Mouse (Mus musculus): ENCODE data around the gene Btbd11.

Btbd11 gene

DNA sequence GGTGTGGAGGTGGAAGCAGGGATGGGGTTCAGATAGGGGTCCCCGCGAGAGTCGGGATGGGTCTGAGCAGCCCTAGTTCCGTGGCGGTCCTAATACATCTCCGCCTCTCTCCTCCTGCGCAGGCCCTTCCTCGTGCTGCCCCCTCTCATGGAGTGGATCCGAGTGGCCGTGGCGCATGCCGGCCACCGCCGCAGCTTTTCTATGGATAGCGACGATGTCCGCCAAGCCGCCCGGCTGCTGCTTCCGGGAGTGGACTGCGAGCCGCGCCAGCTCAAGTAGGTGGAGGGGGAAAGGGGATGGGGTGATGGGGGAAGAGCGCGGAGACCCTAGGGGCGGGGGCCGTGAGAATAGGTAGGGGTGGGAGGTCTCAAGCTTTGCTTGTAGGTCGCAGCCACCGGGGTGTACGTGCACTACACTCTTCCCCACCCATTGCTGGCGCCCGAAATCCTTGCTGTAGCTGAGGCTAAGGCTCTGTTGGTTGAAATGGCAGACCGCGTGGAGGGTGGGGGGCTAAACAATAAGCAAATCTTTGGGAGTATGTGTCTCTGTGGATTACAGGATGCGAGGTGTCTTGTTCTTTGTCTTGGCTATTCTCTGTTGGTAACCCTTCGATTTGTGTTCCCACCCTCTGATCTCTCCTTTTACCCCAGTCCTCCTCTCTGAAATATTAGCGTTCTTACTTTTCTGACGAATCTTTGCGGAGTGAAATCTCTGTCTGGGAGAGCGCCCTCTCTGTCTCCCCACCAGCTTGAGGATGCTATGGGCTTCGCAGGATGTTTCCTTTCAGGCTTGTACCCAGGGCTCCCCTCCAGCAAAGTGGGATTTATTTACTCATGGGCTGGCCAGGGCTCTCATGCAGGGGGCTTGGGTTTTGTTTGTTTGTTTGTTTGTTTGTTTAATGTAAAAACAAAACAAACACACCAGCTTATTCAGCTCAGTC lies 212.3 kb downstream of the Btbd11 start:
- no peak for DNase-seq

DNA sequence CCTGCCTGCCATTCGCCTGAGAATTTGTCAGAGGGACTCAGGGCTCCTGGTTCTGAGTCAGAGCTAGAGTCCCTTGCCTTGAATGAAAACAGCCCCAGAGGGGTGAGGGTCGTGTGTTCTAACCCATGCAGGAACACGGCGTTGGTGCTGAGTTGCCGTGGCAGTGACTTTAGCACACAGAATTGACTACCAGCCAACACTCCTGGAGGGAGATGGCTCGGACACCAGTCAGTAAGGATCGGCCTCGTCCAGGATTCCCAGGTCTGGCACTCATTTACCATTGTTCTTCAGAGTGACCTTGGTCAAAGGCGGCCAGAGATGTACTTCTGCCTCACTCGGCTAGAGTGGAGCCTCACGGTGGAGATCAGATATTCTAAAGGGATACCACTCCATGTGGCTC lies 215.9 kb downstream of the Btbd11 start:
- no peak for DNase-seq

DNA sequence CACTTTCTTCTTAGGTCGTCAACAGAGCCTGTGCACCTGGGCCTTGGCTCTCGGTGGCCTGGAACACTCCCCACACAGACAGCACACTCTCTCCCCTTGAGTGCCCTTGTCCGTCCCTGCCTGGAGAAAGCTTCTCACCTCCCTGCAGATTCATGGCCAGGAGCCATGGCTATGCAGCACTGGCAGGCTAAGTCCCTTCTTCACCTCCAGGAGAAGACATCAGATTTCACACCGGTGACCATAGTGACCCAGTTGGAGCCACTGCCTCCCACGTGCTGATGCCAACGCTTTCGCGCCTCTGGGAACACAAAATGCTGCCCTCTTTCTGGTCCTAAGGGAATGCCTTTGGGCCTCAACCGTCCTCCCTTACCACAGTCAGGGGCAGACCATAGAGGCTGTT lies 217.9 kb downstream of the Btbd11 start:
- DNase-seq, result no peak

DNA sequence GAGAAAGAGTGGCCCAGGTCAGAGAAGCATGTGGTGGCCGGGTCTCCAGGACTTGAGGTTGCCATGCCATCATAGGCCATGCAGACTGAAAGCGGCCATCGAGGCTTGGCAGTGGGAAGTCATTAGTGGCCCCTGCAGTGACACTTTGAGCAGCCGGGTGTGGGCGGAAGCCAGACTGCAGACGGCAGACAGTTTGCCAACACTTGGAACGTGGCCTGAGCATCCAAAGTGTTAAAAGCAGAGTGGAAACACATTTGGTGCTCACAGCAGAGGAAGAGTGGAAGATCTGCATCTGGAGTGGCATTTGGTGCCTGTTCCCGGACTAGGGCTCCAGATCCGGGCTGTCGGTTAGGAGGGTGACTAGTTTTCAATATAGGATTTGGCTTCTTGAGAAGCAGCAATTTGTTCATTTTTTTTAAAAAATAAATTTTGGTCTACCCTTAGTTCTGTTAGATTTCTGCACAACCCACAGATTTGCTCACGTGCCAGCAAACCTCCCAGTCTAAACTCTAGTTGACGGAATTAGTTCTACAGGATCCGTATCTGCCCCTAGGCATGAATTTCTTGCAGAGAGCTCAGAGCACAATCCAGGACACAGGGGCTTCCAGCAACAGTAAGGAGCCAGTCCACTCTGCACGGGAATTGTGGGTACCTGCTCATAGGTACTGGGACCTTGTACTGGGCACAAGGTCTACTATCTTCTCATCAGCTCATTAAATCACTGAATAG lies 222.1 kb downstream of the Btbd11 start:
- DNase-seq, result no peak

DNA sequence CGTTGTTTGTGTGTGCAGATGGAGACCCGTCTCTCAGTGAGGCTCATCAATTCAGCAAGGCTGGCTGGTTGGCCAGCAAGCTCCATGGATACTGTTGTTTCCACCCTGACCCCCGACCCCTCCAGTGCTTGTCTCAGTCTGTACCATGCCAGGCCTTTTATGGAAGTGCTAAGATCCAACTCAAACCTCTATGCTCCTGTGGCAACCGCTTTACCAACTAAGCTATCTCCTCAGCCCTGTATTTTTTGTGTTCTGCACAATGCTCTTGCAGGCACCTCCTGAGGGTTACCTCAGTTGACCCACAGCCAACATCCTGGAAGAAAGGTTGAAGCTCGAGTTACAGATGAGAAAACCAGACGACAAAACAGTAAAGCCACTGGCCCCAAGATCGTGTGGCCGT lies 230.5 kb downstream of the Btbd11 start:
- DNase-seq, result no peak

DNA sequence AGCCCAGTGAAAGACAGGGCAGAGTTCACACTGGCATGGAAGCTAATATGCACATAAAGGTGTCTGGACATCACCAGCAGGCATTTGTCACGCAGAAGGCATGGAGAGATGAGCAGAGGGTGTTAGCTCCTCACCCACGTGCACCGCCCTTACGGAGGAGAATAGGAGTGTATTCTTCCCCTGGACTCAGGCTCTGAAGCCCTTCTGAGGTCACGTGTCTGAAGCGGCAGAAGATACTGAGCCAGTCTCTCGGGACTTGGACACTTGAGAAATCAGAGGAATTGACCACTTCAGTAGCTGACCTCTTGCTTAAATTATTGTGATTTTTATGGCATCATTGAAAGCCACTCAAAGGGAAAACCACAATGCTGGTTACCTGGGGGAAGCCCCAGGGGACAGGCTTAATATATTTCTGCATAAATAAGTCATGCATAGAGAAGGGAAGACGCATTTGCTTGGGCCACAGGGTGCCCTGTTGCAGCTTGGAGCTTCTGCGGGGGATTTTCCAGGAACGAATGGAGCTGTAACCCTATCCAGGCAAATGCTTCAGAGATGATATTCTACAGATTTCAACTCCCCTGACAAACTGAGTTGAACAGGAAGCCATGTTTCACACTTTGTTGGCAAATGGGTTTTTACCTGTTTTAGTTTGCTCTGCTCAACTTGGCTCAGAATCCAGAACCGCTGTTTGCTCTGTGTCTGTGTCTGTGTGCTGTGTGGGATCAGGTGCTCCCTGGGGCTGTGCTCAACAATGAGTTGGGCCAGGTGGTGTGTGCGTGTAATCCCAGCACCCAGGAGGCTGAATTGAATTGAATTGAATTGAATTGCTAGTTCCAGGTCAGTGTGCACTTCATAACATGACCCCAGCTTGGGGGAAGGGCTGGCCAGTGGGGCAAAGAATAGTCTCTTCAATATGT lies 231.1 kb downstream of the Btbd11 start:
- DNase-seq, result no peak

DNA sequence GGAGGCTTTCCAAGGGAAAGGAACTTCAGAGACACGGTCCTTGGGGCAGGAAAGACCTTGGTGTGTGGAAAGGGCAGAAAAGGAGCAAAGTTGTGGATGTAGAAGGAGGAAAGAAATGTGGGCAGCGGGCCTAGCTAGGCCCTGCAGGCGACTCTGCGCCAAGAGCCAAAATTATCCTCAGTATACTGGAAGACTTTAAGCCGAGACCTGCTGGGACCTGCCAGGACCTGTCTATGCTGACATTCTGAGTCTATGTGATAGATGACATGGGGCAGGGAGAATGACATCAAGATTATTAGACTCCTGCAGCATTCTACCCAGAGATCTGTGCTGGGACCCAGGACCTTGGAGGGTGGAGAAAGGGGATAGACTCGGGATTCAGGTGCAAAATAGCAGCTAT lies 234.5 kb downstream of the Btbd11 start:
- DNase-seq, result no peak

DNA sequence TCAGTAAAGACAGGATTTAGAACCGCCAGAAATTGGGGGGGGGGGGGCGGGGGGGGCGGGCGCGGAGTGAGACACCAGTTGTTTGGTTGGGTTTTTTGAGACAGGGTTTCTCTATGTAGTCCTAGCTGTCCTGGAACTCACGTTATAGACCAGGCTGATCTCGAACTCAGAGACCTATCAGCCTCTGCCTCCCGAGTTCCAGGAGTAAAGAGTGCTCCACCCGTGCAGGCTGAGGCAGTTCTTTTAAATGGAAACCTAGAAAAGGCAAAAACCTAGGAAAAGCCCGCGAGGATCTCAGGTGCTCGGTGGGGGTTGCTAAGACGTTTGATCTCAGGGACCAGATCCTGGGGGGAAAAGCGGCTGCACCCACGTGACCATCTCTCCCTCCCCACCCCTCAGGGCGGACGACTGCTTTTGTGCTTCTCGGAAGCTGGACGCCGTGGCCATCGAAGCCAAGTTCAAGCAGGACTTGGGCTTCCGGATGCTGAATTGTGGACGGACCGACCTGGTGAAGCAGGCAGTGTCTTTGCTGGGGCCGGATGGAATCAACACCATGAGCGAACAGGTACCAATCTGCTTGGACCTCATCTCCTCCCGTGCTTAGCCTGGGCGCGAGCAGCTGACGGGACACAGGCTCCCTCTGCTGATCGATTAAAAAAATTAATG lies 238.0 kb downstream of the Btbd11 start:
- DNase-seq, result peak; percentile 30

DNA sequence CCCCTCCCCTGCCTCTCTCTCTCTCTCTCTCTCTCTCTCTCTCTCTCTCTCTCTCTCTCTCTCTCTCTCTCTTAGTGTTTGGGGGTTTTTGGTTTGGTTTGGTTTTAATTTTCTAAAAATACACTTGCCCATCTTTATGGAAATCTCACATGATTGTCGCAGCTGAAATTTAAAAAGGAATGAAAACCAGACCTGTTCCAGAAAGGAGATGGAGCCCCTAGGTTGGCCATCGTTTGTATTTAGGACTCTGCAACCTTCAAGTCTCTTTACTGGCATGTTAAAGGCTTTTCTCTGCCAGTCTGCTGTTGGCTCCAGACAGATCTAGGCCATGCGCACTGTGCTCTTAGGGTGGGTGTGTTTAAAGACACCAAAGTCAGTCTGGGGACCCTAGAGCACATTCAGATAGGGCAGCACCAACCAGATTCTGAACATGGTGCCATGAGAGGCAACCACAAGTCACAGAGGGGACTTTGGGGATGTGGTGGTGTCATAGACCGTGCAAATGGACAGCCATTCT lies 238.6 kb downstream of the Btbd11 start:
- DNase-seq, result no peak

DNA sequence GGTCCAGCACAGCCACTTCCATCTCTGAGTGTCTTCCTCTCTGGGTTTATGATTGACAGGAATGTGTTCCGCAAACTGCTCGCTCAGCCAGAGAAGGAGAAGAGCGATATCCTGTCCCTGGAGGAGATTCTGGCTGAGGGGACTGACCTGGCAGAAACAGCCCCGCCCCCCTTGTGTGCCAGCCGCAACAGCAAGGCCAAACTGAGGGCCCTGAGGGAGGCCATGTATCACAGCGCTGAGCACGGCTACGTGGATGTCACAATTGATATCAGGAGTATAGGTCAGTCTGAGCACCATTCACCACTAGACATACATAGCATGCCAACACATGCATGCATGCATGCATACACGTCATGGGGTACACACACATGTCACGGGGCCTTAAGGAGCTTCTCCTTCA lies 245.4 kb downstream of the Btbd11 start:
- no peak for DNase-seq

DNA sequence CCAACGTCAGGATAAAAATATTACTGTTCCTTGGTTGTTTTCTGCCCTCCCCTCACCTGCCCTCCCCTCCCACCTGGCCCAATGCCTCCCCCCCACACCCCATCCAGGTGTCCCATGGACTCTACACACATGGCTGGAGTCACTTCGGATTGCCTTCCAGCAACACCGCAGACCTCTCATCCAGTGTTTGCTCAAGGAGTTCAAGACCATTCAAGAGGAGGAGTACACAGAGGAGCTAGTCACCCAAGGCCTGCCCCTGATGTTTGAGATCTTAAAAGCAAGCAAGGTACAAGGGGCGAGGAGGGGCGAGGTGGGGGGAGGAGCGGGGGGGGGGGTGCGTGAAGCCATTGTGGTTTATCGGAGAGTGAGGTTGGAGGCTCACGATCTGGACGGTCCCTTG lies 247.0 kb downstream of the Btbd11 start:
- peak; percentile 54 for DNase-seq

DNA sequence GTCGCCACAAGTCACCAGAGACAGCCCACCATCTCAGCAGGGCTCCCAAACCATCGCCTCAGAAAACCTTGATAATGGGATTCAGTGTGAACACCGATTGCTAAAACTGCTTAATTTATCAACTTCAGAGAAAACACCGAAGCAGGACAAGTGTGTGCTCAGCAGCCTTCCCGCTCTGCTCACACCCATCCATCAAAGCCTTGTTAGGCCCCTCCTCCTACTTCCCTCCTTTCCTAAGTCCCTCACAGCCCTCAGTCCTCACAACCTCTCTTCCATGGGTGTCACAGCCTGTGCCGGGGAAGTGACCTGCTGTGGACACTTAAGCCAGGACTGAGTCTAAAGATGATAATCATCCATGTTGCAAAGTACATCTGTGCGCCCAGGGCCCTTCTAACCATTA lies 251.0 kb downstream of the Btbd11 start:
- no peak for DNase-seq

DNA sequence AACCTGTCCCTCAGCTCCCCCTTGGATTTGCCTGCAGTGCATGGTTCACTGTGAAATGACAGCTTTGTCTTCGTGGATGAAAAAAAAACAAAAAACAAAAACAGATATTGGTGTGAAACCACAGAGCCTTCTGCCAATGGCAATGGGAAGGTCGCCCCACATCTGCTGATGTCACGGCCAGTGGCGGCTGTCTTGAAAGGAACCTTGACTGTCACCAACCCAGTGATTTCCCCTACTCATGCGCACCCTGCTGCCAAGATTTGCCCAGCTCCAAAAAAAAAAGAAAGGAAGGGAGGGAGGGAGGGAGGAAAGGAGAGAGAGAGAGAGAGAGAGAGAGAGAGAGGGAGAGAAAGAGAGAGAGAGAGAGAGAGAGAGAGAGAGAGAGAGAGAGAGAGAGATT lies 251.5 kb downstream of the Btbd11 start:
- no peak for DNase-seq

DNA sequence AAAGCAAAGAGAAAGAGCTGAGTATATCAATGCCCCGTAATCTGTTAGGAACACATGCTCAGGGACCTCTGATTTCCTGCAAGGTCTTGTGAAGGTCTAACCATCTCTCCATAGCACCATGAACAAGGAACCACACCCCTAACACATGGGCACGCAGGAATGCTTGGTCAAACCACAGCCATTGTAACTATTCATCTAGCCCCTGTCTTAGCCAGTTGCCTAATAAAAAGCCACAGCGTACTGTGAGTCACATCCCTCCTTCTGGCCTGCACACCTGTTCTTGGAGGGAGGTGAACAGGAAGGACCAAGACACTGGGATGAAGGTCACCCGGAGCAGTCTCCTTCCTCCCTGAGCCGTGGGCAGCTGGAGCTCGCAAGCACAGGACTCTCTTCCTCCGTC lies 253.0 kb downstream of the Btbd11 start:
- DNase-seq, result no peak

DNA sequence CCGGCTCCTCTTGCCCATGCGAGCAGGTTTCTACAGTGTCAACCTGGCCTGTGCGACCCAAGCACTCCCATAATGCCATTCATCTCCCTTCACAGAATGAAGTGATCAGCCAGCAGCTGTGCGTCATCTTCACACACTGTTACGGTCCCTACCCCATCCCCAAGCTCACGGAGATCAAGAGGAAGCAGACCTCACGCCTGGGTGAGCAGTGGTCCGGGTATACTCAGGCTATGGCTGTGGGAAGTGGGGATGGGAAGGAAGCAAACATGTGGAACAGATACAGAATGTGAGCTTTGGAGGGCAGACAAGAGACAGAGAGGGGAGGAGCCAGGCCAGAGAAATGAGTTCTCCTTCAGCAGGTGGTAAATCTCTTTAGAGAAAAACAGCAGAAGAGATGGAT lies 253.8 kb downstream of the Btbd11 start:
- no peak for DNase-seq

DNA sequence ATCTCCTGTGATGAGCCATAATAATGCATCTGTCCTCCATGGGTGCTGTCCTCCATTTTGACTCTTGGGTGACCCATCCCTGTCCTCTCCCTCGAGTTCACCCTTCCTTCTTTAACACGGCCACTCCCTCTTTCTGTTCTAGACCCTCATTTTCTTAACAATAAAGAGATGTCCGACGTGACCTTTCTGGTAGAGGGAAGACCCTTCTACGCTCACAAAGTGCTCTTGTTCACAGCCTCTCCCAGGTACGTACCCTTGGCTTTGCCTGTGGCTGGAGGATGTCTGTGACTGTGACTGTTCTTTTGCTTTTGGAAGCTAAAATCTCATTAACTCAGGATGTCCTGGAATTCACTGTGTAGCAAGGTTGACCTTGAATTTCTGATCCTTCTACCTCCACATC lies 258.7 kb downstream of the Btbd11 start:
- DNase-seq, result no peak

DNA sequence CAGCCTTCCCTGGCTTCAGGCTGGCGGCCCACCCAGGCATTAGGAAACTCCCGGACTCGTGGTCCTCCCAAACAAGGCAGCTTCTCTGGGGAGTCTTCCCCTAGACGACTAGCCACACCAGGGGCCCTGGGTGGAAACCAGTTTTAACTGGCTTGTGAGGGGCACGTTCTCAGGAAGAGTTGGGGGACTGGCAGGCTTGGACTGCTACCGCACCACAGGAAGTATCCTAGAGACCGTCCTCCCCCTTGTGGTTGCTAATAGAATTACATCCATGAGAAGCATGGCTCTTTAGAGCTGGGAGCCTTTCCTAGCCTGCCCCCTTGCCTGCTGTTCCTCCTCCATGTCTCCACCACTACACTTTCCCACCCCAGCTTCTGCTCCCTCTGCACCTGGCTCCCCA lies 265.1 kb downstream of the Btbd11 start:
- peak; percentile 64 for DNase-seq

DNA sequence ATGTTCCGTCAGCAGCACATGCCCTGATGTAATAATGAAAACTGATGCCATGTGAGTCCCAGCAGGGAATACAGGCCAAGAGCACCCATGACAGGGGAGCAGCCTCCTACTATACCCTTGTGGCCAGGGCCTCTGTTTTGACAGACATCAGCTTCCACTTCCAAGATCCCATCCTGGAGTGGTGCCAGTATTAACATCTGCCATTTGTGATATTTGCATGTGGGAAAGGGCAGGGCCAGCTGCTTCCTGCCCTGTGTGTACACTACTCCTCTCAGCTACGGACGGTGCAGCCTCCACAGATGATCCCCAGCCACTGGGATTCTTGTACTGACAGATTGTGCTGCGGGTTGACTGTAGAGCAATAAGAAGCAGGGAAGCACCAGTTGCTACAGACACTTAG lies 269.3 kb downstream of the Btbd11 start:
- peak; percentile 71 for DNase-seq

DNA sequence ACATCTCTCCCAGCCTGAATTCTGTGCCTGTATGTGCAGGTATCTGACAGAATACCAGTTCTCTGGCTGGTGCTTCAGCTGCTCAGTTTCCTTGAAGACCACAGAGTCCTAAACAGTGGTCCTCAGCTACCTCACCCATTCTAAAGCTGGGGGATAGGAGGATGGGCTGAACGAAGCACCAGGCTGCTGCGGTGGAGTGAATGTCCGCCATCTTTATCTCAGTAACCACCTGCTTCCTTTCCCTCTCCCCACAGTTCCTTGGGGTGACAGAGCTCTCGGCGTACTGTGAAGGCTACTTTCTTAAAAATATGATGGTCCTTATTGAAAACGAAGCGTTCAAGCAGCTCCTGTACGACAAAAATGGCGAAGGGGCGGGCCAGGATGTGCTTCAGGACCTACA lies 271.3 kb downstream of the Btbd11 start:
- DNase-seq, result no peak

DNA sequence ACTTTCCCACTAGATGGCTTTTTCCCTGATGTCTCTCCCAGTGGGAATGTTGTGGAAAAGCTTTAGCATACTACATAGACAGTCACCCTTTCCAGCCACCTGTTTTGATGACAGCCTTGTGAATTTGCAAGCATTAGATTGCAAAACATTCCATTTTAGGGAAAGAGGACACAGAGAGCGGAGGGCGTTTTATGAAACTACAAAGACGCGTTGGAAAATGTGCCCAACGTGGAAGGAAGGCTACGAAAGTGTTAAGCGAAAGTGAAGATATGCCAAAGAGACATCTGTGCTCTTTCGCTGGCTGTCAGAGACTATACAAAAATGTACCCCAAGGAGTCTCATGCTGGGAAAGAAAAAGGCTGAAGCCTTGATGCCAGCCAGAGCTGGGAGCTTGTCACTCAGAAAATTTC lies 286.9 kb downstream of the Btbd11 start:
- DNase-seq, result no peak

DNA sequence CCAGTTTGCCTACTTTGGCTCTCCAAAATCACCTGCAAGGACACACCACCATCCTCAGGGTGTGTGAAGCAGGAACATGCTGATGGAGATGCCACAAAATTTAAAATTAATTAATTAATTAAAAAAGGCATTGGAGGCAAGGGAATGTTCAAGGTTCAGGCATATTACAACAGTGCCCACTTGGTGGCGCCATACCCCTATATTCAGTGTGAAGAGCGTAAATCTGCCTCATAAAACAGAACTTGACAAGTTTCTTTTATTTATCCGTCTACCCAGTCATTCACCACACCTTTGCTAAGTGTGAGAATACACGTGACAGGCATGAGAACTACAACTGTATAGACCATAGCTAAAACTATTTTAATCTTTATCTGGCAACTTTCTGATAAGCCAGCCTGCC lies 292.0 kb downstream of the Btbd11 start:
- DNase-seq, result peak; percentile 74

DNA sequence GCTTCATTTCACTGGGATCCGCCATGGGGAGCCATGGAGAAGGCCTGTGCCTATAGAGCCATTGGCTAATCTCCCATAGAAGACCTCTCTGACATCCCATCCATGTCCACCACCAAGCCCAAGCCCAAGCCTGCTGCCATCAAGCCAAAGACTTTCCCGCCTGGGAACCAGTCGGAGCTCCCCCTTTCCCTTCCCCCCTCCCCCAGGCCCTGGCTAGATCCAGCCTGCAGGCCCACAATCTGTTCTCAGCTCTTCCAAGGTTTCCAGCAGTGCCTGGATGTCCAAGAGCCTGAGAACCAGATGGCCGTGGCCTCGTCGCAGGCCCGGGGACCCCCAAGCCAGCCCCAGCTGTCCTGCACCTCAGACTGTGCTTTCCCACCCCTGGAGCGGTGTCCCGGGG lies 295.8 kb downstream of the Btbd11 start:
- DNase-seq, result no peak
